Mouse (Mus musculus) cerebellum, adult 11-12 months (tissue): ENCODE results near the gene Dcst1.

Source experiments
- DNase-seq: peaks from one replicate; pipeline ENCODE4 v3.0.0; 2022

Dcst1 gene

GRCm38 (mm10) chr3:89305105-89305504 is 59.9 kb downstream of the Dcst1 start:
- no peak for DNase-seq

GRCm38 (mm10) chr3:89304440-89304839 is 60.6 kb downstream of the Dcst1 start:
- DNase-seq = no peak

- no peak for DNase-seq
Observed at GRCm38 (mm10) chr3:89300514-89300913, 64.5 kb downstream of the Dcst1 start.
